Mouse (Mus musculus) liver, postnatal 0 days (tissue): Measurements from ENCODE around the gene Vps33a.

Source experiments
- CTCF ChIP-seq: sonication (generic); IDR thresholded peaks from 2 replicates; pipeline ENCODE4 v1.5.1; 2016; ENCODE audit warnings: antibody characterized with exemption, low read depth
- EP300 ChIP-seq: IDR thresholded peaks from 2 replicates; pipeline ENCODE4 v1.6.1; 2016; ENCODE audit warnings: antibody characterized with exemption, low read depth, mild to moderate bottlenecking

- TF ChIP-seq CTCF (no peak), EP300 (no peak)
Measured at GRCm38 (mm10) chr5:123510160-123510559, 62.7 kb downstream of the Vps33a start, which contains the start of gene B3gnt4.
